Mouse (Mus musculus) liver, embryonic 14.5 days (tissue): Measurements from ENCODE around the gene Gpr88.

Experiments used
- CTCF ChIP-seq: IDR thresholded peaks from 2 replicates; pipeline ENCODE4 v1.5.1; 2016; ENCODE audit warnings: antibody characterized with exemption, low read depth, control low read depth
- EP300 ChIP-seq: IDR thresholded peaks from 2 replicates; pipeline ENCODE4 v1.6.1; 2016; ENCODE audit warnings: antibody characterized with exemption, low read depth

DNA sequence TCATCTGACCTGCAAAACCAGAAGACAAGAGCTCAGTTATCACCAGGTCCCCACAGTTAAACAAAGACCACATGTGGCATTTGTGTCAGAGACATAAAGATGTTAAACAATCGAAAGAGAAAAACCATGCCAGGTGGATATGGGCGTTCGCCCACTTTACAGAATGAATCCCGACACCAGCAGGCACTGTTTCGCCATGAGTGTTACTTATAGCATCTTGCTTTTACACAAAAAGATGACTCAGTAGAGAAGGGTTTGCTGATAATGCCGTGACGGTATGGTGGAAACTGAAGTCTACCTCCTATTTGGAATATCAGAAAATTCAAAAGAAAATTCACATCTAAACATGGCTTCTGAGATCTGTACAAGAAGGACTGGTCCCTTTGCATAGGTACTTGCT is 43.9 kb upstream of the Gpr88 start:
- TF ChIP-seq EP300 = no peak
- no peak for TF ChIP-seq CTCF
